Mouse (Mus musculus): ENCODE measurements at regions not wholly inside any gene's neighbourhood (a gene's known extent, or its start where the extent isn't known, plus 50 kb on each side); places are given as distances from the start of the nearest gene placed in this dataset.
"Not testable (repeated sequence)": the region's sequence is repeated elsewhere in the genome, so short reads cannot be mapped to it uniquely, and the experiment has no call there.

- no peak for DNase-seq
Measured at GRCm38 (mm10) chr8:103506334-103506733, 595.1 kb upstream of the Cdh5 start.

DNA sequence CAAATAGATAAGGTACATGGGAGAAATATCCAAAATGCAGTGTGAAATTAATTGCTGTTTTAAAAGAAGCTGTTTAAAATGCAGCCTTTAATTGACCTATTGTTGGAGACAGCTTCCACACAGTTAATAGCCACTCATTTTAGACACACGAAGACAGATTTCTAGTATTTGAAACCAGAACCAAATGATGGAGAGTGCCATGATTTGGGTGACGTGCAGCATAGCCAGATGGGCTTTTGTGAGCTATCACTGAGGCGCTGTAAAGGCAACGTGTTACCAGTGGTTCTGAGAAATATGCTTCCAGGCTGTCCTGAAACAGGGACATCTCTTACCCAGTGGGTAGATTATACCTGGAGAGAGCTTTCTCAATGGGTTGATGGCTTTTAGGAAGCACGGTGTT lies 594.4 kb upstream of the Cdh5 start:
- no peak for DNase-seq

GRCm38 (mm10) chr8:103520141-103520866 lies 581.1 kb upstream of the Cdh5 start:
- no peak for DNase-seq

- no peak for DNase-seq
Measured at GRCm38 (mm10) chr8:103530903-103531302, 570.5 kb upstream of the Cdh5 start.

DNA sequence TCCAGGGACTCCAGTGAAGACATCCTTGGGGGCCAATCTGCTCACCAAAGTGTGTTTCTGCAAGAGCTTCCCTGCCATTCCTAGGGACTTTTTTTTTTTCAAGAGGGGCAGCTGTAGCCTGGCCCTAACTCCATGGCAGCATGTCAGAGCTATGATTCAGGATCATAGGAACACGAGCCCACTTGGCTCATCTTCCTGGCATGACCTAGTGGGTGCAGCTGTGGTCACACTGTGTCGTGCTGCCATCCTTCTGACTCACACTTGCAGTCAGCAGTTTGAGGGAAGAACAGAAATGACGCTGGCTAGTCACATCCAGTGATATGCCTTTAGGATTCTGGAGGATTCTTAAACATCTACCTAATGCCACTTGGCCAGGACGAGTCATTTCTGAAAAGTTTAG lies 566.5 kb upstream of the Cdh5 start:
- no peak for DNase-seq

DNA sequence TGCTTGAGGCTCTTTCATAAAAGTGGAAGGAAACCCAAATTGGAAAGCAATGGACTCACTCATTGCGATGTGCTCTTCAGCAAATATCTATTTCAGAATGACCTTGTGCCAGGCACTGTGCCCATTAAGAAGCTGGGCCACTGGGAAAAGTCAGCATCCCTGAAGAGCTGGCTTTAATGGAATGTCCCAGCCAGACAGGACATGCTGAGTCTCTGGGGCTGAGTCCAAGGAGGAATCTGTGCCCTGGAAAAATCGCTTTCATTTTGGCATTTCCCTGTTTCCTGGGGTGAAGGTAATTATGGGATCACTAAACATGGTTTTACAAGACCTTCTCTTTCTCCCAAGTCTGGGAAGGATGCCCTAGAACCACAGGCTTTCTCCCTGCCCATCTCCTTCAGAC lies 564.6 kb upstream of the Cdh5 start:
- peak; percentile 74 for DNase-seq

DNA sequence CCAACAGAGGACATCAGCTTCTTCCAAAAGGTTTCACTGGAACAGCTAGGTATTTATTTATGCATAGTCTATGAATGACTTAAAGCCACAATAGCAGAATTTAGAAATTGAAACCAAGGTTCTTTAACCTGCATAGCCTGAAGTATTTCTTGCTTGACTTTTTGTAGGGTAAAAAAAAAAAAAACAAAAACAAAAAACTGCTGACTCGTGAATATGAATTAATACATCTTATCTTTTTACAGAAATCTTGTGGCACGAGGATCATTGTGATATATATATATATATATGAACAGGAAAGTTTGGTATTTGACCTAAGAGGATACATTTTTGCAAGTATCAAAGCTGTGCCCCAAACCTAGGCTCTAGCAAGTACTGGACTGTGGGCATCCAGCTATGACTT lies 559.5 kb upstream of the Cdh5 start:
- no peak for DNase-seq

DNA sequence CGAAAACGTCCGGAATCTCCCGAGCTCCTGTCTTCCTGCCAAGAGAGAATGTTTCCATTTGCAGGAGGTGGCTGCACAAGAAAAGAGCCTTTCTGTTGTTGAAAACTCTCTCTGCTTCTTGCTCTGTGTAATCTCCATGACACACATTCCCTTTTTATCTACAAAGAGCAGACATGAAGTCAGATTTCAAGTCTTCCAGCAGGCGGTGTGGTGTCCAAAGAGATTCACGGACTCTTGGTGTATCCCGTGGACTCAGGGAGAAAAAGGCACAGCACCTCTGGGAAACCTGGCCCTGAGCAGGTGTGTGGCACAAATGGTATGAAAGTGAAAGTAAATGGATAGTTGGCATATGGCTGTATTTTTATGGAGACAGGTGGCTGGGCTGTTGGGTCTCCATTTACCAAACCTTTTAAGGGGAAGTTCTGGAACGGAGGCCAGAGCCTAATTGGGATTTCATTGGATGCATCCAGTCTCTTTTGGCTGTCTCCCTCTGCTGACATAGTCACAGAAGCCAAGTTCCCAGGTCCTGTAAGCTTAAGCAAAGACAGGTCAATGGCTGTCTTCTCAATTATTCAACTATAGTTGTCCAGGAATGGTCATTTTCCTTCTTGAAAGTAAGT lies 549.4 kb upstream of the Cdh5 start:
- peak; percentile 14 for DNase-seq

GRCm38 (mm10) chr8:103561606-103562005 lies 539.8 kb upstream of the Cdh5 start:
- no peak for DNase-seq

- no peak for DNase-seq
Measured at GRCm38 (mm10) chr8:103570864-103571425, 530.5 kb upstream of the Cdh5 start.

DNA sequence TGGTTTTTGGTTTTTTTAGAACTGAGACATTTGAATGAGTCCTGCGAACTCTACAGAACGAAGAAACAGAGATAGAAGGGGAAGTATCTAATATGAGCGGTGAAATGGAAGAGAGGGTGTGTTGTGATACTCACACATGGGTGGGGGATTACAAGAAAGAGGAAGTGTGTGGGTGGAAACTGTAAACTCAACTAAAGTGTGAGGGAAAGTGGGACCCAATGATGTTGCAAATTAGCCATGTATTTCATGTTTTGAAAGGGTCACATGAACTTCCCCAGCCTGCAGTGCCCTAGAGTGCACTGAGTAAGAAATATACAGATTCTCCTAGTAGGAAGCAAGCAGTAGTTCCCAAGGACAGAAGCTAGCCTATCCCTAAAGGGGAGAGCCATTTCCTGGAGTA lies 524.3 kb upstream of the Cdh5 start:
- DNase-seq: no peak

DNA sequence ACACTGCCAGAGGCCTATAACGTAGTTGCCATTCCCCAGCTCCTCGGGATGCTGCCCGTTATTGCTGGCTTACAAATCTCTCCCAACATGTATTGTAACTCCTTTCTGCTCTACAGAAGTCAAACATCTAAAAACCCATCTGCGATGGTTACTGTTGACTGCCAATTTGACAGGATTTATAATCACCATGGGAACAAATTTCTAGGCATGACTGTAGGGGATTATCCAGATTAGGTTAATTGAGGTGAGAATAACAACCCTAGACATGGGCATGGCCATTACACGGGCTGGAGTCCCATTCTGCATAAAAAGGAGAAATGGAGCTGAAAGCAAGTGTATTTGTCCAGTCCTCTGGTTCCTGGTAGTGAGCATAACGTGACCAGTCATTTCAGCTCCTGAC lies 523.4 kb upstream of the Cdh5 start:
- no peak for DNase-seq

- no peak for DNase-seq
Measured at GRCm38 (mm10) chr8:103608291-103608690, 493.1 kb upstream of the Cdh5 start.

DNA sequence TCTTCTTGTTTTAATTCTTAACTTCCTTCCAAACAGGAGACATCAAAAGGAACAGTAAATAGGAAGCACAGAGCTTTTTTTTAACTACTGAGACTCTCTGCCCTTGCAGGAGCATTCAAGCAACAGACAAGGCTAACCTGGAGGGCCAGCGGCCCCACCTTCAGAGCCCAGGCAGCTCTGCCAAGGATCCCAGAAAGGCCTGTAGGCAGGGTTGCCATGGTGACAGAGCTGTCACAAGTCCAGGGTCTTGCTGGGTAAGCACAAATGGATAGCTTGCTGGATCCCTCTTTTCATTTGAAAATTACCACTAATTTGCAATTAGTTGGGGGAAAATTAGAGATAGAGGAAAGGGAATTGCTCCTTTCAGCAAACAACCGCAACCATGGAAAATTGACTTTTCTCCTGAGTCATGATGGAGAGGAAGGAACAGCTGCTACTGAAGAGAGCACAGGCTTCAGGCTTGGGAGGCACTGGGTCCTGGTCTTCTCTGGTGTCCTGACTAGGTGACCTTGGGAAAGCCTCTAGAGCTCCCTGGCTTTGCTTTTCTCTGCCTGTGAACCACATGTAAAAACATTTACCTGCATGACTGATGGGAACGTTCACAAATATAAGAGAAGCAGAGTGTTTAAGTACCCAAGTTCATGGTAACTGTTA lies 477.5 kb upstream of the Cdh5 start:
- peak; percentile 46 for DNase-seq

DNA sequence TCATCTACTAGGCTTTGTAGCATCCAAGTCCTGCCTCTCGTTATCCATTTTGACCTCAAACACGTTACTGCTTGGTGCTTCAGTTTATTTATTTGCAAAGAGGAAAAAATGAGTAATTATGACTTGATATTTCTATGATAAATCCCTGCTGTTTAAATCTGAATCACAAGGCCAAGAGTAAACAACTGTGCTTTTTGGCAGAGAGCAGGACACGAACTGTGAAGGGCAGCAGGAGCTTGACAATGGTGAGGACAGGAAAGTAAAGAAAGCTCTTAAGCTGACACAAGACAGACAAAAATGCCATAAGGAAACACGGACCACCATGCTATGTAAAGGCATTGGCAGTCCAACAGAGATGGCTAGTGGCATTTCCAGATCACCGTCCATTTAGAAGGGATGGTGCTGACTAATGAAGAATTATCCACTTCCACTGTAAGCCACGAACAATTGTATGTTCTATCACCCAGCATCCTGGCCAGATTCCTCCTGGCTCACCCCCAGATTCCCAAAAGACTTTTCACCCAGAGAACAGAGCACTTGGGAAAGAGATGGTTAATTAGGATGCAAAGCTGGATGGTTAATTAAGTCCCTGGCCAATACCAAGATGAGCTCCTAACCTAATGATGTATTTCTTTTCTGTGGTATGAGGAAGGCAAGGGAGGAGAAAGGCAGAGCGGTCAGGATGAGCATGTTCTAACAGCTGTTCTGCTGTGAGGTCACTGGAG lies 476.1 kb upstream of the Cdh5 start:
- no peak for DNase-seq

GRCm38 (mm10) chr8:103626446-103626845 lies 475.0 kb upstream of the Cdh5 start:
- DNase-seq: no peak

DNA sequence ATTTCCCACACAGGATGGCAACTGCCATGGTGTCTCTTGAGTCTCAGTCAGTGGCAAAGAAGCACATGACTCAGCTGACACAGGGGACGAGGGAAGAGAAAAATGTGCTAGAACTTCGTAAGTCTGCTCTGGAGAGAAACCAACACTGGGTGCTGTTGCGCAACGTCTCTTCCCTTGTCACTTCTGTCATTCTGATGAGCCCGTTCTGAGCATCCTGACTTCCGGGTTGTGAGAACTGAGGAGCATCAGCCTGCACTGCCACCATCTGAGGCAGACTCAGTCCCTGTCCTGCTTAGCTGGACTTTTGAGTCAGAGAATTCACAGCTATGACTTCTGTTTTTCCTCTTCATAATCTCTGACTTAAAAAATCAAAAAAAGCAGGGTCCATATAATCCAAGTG lies 468.9 kb upstream of the Cdh5 start:
- DNase-seq: no peak

- DNase-seq: no peak
Measured at GRCm38 (mm10) chr8:103634951-103635350, 466.5 kb upstream of the Cdh5 start.

GRCm38 (mm10) chr8:103643621-103644020 lies 457.8 kb upstream of the Cdh5 start:
- DNase-seq: no peak

DNA sequence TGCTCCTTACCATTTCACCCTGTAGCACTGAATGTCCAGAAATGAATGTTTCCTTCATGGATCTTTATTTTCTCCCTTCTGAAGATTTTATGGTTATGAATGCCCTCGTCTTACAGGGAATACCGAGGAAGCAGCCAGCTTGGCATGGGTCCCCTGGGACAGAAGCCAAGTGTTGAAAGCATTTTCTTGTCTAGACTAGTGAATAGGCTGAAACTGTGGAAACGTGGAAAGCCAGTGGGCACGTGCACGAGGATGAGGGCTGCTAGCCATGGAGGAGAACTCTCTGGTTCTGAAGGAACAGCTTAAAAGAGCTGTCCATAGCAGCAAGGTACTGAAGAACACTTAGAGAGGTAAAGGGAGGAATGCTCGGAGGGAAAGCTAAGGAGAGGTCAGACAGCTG lies 457.3 kb upstream of the Cdh5 start:
- no peak for DNase-seq

GRCm38 (mm10) chr8:103644845-103645244 lies 456.6 kb upstream of the Cdh5 start:
- no peak for DNase-seq

GRCm38 (mm10) chr8:103664796-103665195 lies 436.6 kb upstream of the Cdh5 start:
- DNase-seq: no peak

DNA sequence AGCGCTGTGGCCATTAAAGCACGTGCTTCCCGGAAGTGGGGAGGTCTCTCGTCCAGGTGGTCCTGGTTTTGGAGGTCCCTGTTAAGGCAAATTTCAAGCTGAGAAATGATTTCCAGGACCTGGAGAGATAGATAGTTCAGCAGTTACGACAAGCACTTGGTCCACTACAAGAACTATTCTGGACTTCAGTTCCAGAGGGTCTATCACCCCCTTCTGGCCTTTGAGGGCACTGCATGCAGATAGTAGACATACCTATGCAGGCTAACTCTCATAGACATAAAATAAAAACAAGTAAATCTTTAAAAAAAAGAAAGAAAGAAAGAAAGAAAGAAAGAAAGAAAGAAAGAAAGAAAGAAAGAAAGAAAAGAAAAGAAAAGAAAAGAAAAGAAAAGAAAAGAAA lies 415.2 kb upstream of the Cdh5 start:
- not testable (repeated sequence) for DNase-seq

All from cerebellum, adult 9-10 months (tissue).